Mouse (Mus musculus): Measurements from ENCODE around the gene Snrnp200. TPM values are rescaled to one million over a fixed set of nuclear protein-coding genes. Genes with fewer than 3 reads are reported as not detected.

Gene Snrnp200
- polyA plus RNA-seq, 1 experiment, result 74.8 TPM

DNA sequence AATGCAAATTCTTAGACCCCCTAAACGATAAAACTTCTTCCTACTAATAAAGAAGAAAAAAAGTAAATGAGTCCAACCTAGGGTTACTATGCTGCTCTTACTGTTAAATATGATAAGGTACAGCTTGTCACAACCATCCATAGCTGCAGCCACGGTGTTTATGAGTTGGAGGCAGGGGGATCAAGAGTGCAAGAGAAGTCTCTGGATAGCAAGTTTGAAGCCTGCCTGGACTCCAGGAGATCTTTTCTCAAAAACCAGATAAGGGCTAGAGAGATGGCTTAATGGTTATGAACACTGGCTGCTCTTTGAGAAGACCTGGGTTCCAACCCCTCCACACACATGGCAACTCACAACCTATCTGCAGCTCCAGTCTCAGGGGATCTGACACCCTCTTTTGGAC lies 1.3 kb upstream of the Snrnp200 start:
- Histone ChIP-seq H3K4me3 (replicated peaks; ENCODE audit: insufficient read depth, low read depth, low read length) (no peak overlapping the region), H3K27me3 (ENCODE audit: control insufficient read depth, insufficient read depth, low read length) (no peaks in the 10 kb centered on the region), H3K4me1 (ENCODE audit: control insufficient read depth, insufficient read depth, low read length) (no peaks in the 10 kb centered on the region), H3K27ac (ENCODE audit: insufficient read depth, low read length) (no peak overlapping the region)
- 90% methylated on average over 2 of the region's 2 CpGs for WGBS
- TF ChIP-seq CTCF (IDR thresholded peaks at IDR 0.05; ENCODE audit: borderline replicate concordance, insufficient read depth, low read depth, low read length), result no peak
- DNase-seq, result no peak

DNA sequence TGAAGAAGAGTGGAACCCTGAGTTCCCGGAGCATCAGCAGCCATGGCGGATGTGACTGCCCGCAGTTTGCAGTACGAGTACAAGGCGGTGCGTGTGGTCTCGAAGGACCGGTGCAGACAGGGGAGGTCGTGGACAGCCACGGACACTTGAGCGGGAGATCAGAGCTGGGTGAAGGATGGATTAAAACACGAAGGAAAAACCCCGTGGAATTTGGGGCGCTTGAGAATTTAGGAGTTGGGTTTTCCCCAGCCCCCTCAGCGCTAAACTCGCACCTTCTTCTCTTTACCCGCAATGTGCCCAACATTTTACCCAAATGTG lies 225 bp downstream of the Snrnp200 start:
- Histone ChIP-seq H3K4me3 (replicated peaks; ENCODE audit: insufficient read depth, low read depth, low read length) (peak overlapping the region; percentile 93), H3K27me3 (ENCODE audit: control insufficient read depth, insufficient read depth, low read length) (no peaks in the 10 kb centered on the region), H3K4me1 (ENCODE audit: control insufficient read depth, insufficient read depth, low read length) (no peaks in the 10 kb centered on the region), H3K27ac (ENCODE audit: insufficient read depth, low read length) (peak overlapping the region; percentile 45)
- TF ChIP-seq CTCF (IDR thresholded peaks at IDR 0.05; ENCODE audit: borderline replicate concordance, insufficient read depth, low read depth, low read length), result no peak
- TF ChIP-seq POLR2A (IDR thresholded peaks at IDR 0.05; ENCODE audit: borderline replicate concordance, insufficient read depth, low read length), result no peak
- WGBS, result under 1% methylated on average over 17 of the region's 17 CpGs
- no peak for DNase-seq

DNA sequence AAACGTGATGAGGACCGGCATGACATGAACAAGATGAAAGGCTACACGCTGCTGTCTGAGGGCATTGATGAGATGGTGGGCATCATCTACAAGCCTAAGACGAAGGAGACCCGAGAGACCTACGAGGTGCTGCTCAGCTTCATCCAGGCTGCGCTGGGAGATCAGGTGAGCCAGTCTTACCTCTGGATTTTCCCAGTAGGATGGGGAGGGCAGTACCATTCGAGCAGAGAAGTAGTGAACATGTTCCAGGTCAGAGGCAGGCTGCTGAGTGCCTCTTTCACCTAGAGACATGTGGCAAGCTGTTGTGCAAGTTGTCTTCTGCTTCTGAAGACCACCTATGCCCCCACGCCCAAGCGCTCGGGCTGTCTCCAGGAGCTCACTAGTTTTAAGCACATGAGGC lies 2.5 kb downstream of the Snrnp200 start:
- DNase-seq, result no peak
- H3K27ac ChIP-seq (ENCODE audit: insufficient read depth, low read length), result no peak overlapping the region
- H3K4me3 ChIP-seq (replicated peaks; ENCODE audit: insufficient read depth, low read depth, low read length), result no peak overlapping the region
- WGBS, result 93% methylated on average over 11 of the region's 11 CpGs
- H3K4me1 ChIP-seq (ENCODE audit: control insufficient read depth, insufficient read depth, low read length), result no peaks in the 10 kb centered on the region
- TF ChIP-seq POLR2A (IDR thresholded peaks at IDR 0.05; ENCODE audit: borderline replicate concordance, insufficient read depth, low read length) (no peak), CTCF (IDR thresholded peaks at IDR 0.05; ENCODE audit: borderline replicate concordance, insufficient read depth, low read depth, low read length) (no peak)
- no peaks in the 10 kb centered on the region for H3K27me3 ChIP-seq (ENCODE audit: control insufficient read depth, insufficient read depth, low read length)

DNA sequence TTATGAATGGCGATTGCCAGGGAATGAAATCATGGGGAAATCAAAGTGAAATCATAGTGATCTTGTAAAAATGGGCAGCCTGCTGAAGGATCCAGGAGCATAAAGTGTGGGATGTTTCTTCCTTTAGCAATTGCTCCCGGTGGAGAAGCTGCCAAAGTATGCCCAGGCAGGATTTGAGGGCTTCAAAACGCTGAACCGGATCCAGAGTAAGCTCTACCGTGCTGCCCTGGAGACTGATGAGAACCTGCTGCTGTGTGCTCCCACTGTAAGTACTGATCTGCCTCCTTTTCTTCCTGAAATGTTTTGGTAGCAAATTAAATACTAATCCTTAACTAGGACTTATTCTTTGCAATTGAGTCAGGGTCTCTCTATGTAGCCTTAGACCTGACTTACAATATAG lies 9.6 kb downstream of the Snrnp200 start:
- TF ChIP-seq CTCF (IDR thresholded peaks at IDR 0.05; ENCODE audit: borderline replicate concordance, insufficient read depth, low read depth, low read length) (no peak), POLR2A (IDR thresholded peaks at IDR 0.05; ENCODE audit: borderline replicate concordance, insufficient read depth, low read length) (no peak)
- H3K4me1 ChIP-seq (ENCODE audit: control insufficient read depth, insufficient read depth, low read length), result no peaks in the 10 kb centered on the region
- no peaks in the 10 kb centered on the region for H3K27me3 ChIP-seq (ENCODE audit: control insufficient read depth, insufficient read depth, low read length)
- 95% methylated on average over 5 of the region's 5 CpGs for WGBS
- no peak overlapping the region for H3K27ac ChIP-seq (ENCODE audit: insufficient read depth, low read length)
- DNase-seq, result no peak
- H3K4me3 ChIP-seq (replicated peaks; ENCODE audit: insufficient read depth, low read depth, low read length), result no peak overlapping the region

DNA sequence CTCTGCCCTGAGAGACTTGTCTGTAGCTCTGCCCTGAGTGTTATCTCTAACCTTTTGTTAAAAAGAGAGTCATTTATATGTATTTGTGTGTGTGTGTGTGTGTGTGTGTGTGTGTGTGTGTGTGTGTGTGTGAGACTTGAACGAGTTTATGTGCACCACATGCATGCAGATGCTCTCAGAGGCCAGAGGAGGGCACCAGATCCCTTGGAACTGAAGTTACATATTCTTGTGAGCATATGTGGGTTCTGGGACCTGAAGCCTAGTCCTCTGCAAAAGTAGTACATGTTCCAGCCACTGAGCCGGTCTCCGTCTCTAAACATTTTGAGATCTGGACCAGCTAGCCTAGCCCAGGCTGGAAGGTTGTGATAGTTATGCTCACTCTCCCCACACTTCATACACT lies 17.1 kb downstream of the Snrnp200 start:
- WGBS, result 97% methylated on average over 3 of the region's 3 CpGs
- no peaks in the 10 kb centered on the region for H3K4me1 ChIP-seq (ENCODE audit: control insufficient read depth, insufficient read depth, low read length)
- H3K27me3 ChIP-seq (ENCODE audit: control insufficient read depth, insufficient read depth, low read length), result no peaks in the 10 kb centered on the region
- no peak overlapping the region for H3K4me3 ChIP-seq (replicated peaks; ENCODE audit: insufficient read depth, low read depth, low read length)
- TF ChIP-seq POLR2A (IDR thresholded peaks at IDR 0.05; ENCODE audit: borderline replicate concordance, insufficient read depth, low read length), result no peak
- TF ChIP-seq CTCF (IDR thresholded peaks at IDR 0.05; ENCODE audit: borderline replicate concordance, insufficient read depth, low read depth, low read length), result no peak
- no peak for DNase-seq
- H3K27ac ChIP-seq (ENCODE audit: insufficient read depth, low read length), result no peak overlapping the region

DNA sequence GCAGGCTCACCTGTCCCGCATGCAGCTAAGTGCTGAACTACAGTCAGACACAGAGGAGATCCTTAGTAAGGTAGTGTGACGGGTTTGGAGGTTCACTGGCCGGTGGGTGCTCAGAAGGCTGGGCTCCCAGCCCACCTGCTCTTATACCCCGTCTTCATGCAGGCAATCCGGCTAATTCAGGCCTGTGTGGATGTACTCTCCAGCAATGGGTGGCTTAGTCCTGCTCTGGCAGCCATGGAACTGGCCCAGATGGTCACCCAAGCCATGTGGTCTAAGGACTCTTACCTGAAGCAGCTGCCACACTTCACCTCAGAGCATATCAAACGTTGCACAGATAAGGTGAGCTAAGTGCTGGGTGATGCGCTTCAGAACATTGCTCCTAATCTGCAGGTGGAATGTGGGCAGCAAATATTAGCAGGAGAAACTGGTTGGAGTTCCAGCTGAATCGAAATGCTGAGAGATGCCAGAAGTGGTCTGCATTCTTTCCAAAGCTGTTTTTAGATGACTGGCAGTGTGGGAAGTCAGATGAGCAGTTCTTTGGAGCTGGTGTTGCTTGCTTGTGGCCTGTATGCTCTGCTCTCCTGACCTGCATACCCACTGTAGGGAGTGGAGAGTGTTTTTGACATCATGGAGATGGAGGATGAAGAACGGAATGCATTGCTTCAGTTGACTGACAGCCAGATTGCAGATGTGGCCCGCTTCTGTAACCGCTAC lies 29.9 kb downstream of the Snrnp200 start:
- TF ChIP-seq CTCF (IDR thresholded peaks at IDR 0.05; ENCODE audit: borderline replicate concordance, insufficient read depth, low read depth, low read length) (no peak), POLR2A (IDR thresholded peaks at IDR 0.05; ENCODE audit: borderline replicate concordance, insufficient read depth, low read length) (no peak)
- Histone ChIP-seq H3K27ac (ENCODE audit: insufficient read depth, low read length) (no peak overlapping the region), H3K4me1 (ENCODE audit: control insufficient read depth, insufficient read depth, low read length) (no peaks in the 10 kb centered on the region), H3K27me3 (ENCODE audit: control insufficient read depth, insufficient read depth, low read length) (no peaks in the 10 kb centered on the region), H3K4me3 (replicated peaks; ENCODE audit: insufficient read depth, low read depth, low read length) (no peak overlapping the region)
- DNase-seq, result no peak
- 92% methylated on average over 11 of the region's 11 CpGs for WGBS

DNA sequence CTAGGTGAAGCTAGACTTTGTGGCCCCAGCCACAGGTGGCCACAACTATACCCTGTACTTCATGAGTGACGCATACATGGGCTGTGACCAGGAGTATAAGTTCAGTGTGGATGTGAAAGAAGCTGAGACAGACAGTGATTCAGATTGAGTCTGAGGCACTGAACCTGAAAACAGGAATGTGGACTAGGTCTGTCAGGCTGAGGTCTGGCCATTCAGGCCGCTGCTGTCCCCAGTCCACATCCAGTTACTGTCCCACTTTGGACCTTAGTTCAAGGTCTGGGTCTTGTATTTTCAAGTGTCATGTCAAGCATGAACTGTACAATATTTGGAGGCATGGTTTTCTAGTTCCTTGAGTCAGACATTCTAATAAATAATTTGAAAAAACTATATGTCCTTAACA lies 31.9 kb downstream of the Snrnp200 start:
- H3K4me3 ChIP-seq (replicated peaks; ENCODE audit: insufficient read depth, low read depth, low read length), result no peak overlapping the region
- DNase-seq, result no peak
- TF ChIP-seq CTCF (IDR thresholded peaks at IDR 0.05; ENCODE audit: borderline replicate concordance, insufficient read depth, low read depth, low read length) (no peak), POLR2A (IDR thresholded peaks at IDR 0.05; ENCODE audit: borderline replicate concordance, insufficient read depth, low read length) (no peak)
- no peaks in the 10 kb centered on the region for H3K27me3 ChIP-seq (ENCODE audit: control insufficient read depth, insufficient read depth, low read length)
- no peak overlapping the region for H3K27ac ChIP-seq (ENCODE audit: insufficient read depth, low read length)
- 95% methylated on average over 2 of the region's 2 CpGs for WGBS
- H3K4me1 ChIP-seq (ENCODE audit: control insufficient read depth, insufficient read depth, low read length), result no peaks in the 10 kb centered on the region

DNA sequence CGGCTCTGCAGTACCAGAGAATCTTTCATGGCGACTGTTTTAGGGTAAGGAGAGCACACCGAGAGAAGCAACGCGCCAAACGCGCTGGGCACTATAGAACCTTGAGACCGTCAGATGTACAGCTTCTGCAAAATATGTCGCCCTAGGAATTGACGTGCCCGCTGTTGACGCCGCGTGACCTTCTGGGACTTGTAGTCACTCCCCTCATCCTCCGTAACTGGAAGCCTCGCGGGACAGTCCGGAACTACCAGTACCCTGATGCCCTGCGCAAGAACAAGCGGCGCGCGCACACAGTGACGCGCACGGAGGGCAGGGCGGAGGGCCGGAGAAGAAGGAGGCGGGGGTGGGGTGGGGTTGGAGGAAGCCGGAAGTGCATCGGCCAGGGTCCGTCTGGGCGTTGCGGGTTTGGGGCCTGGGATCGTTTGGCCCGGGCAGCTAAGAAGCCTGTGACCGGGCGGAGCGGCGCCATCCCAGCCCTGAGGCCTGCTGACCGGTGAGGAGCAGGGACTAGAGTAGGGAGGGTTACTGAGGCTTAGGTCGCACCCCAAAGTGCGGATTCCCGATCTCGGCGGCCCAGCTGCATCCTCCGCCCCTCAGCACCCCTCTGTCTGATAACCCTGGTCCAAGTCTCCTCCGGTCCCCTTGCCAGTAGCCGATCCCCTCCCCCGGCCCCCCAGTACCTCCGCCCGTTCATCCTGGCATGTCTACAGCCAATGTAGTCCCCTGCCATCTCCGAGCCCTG lies 39.6 kb downstream of the Snrnp200 start, which contains the start of the genes Ciao1 and Tmem127:
Gene Ciao1 (minus strand): TSS at position 225 of the 742 bp plus-strand sequence.
Gene Tmem127 (plus strand): TSS at position 317 of the 742 bp plus-strand sequence.
- peak within 1 kb of the TSS; percentile 68 for H3K27ac ChIP-seq (ENCODE audit: insufficient read depth, low read length)
- DNase-seq, result peak; percentile 96 to 99
- H3K27me3 ChIP-seq (ENCODE audit: control insufficient read depth, insufficient read depth, low read length), result no peaks in the 10 kb centered on the region
- peak; percentile 74; the same call in 1 of the 2 replicates for TF ChIP-seq POLR2A (IDR thresholded peaks at IDR 0.05; ENCODE audit: borderline replicate concordance, insufficient read depth, low read length)
- TF ChIP-seq CTCF (IDR thresholded peaks at IDR 0.05; ENCODE audit: borderline replicate concordance, insufficient read depth, low read depth, low read length), result no peak
- peaks cover 7% of the 10 kb centered on the region; the same call in 1 of the 2 replicates for H3K4me1 ChIP-seq (ENCODE audit: control insufficient read depth, insufficient read depth, low read length)
- WGBS, result under 1% methylated on average over 53 of the region's 53 CpGs
- peak within 1 kb of the TSS; percentile 88 for H3K4me3 ChIP-seq (replicated peaks; ENCODE audit: insufficient read depth, low read depth, low read length)
